Mouse (Mus musculus) adrenal gland, postnatal 10 days (tissue): Measurements from ENCODE around the gene Tmem217. TPM values are rescaled to one million over a fixed set of nuclear protein-coding genes. Genes with fewer than 3 reads are reported as not detected.
A peak's percentile ranks its signal among the peaks of the same experiment; 100 is the strongest.
"Not testable (repeated sequence)": the region's sequence is repeated elsewhere in the genome, so short reads cannot be mapped to it uniquely, and the experiment has no call there.

Source experiments
- DNase-seq: peaks from one replicate; pipeline ENCODE4 v3.0.0; 2021; ENCODE audit warnings: mixed read lengths
- total RNA-seq, 2 experiments: library from RNA; stranded (reverse); gene quantifications; 2 replicates each; pipeline ENCODE4 v1.2.3; 2021

Tmem217 gene
- total RNA-seq, 2 experiments from 2014 or later, result not detected

- no peak for DNase-seq
These were observed 50.0 kb downstream of the Tmem217 start for GRCm38 (mm10) chr17:29502005-29502668.

GRCm38 (mm10) chr17:29500802-29501469 lies 51.2 kb downstream of the Tmem217 start:
- DNase-seq, result no peak

GRCm38 (mm10) chr17:29500243-29500740 lies 51.9 kb downstream of the Tmem217 start:
- DNase-seq, result no peak

GRCm38 (mm10) chr17:29499511-29499910 lies 52.7 kb downstream of the Tmem217 start:
- no peak for DNase-seq

- not testable (repeated sequence) for DNase-seq
These were observed 53.2 kb downstream of the Tmem217 start for GRCm38 (mm10) chr17:29498952-29499351.

- DNase-seq, result no peak
These were observed 54.2 kb downstream of the Tmem217 start for GRCm38 (mm10) chr17:29498028-29498427.

GRCm38 (mm10) chr17:29497481-29497880 lies 54.7 kb downstream of the Tmem217 start:
- not testable (repeated sequence) for DNase-seq

GRCm38 (mm10) chr17:29497071-29497354 lies 55.2 kb downstream of the Tmem217 start:
- no peak for DNase-seq

- no peak for DNase-seq
These were observed 55.7 kb downstream of the Tmem217 start for GRCm38 (mm10) chr17:29496211-29497070.

GRCm38 (mm10) chr17:29494732-29495076 lies 57.5 kb downstream of the Tmem217 start:
- no peak for DNase-seq

GRCm38 (mm10) chr17:29494062-29494731 lies 58.0 kb downstream of the Tmem217 start:
- no peak for DNase-seq

GRCm38 (mm10) chr17:29493461-29493980 lies 58.7 kb downstream of the Tmem217 start:
- no peak for DNase-seq

- DNase-seq, result peak; percentile 74
These were observed 59.7 kb downstream of the Tmem217 start for GRCm38 (mm10) chr17:29492269-29493191.

- DNase-seq, result peak; percentile 84
These were observed 60.5 kb downstream of the Tmem217 start for GRCm38 (mm10) chr17:29491591-29492268.

- peak; percentile 64 for DNase-seq
These were observed 61.2 kb downstream of the Tmem217 start, which contains the start of gene Pim1 for GRCm38 (mm10) chr17:29490713-29491581. Gene Pim1, plus strand, starts transcription at chr17:29490753.

GRCm38 (mm10) chr17:29489971-29490712 lies 62.0 kb downstream of the Tmem217 start:
- DNase-seq, result peak; percentile 100

GRCm38 (mm10) chr17:29488978-29489970 lies 62.9 kb downstream of the Tmem217 start:
- DNase-seq, result peak; percentile 70
